Mouse (Mus musculus) heart, adult 11 months (tissue): ENCODE results near the gene Dip2b.
A peak's percentile ranks its signal among the peaks of the same experiment; 100 is the strongest.
"Not testable (repeated sequence)": the region's sequence is repeated elsewhere in the genome, so short reads cannot be mapped to it uniquely, and the experiment has no call there.

Experiments used
- DNase-seq: peaks from one replicate; pipeline ENCODE4 v3.0.0; 2022

Gene Dip2b

DNA sequence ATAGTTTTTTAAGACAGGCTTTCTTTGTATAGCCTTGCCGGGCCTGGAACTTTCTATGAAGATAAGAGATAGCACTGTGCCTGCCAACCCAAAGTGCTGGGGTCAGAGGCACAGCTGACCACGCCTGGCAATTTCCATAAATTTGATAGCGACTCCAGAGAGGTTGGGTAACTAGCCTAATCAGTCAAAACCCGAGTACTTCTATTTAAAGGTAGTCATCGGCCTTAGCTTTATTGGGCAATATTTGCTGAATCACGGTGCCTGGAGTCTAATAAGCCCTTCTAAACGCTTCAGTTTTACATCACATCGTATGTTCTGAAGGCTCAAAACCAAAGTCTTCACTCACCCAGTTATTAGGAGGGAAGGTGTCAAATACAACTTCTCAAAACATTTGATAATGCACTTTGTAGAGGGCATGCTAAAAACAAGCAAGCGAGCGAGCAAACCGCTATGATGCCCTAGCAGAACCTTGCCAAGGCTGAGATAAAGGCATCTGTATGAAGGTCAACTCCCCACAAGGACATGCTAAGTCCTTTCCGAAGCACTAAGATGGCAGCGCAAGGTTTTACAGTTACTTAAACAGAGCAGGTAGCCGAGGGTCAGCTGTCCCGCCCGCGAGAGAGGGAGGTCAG, 188.7 kb downstream of the Dip2b start:
- peak; percentile 97 for DNase-seq

DNA sequence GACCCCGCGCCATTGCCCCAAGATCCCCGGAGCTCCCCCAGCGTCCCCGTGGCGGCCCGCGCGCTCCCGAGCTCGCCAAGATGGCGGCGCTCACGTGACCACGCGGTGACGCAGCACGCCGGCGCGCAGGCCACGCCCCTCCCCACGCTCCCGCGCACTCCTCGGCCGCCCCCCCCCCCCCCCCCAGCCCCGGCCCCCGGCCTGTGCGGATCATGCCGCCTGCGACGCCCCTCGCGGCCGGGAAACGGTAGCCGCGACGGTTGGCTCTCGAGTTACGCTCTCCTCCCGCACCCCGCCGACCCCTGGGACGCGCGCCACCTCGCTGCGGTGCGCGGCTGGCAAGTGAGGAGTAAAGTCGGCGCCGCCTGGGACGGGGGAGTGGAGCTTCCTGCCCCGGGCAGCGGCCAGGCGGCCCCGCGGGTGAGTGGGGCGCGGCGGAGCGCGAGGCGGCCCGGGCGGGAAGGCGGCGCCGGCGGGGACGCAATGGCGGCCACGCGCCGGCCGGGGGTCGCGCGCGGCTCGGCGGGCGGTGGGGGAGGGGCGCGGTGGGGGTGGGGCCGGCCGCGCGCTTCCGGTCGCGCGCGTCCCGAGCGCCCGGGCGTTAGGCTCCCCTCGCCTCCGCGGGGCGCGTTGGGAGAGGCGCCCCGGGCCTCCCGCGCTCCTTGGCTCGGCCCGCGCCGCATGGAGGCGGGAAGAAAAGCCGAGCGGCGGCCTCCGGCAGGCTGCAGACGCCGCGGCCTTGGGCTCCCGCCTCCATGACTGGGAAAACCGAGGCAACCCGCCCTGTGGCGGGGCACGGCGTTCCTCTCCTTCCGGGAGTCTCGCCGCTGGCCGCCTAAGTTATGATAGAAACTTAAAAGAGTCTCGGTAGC, 189.4 kb downstream of the Dip2b start, which contains the start of gene Atf1:
Atf1 (plus strand) TSS at position 157 of the 872 bp plus-strand sequence.
- DNase-seq, result peak; percentile 99

- no peak for DNase-seq
Measured at GRCm38 (mm10) chr15:100228535-100229336, 190.3 kb downstream of the Dip2b start.

- DNase-seq, result no peak
Measured at GRCm38 (mm10) chr15:100230655-100231054, 192.2 kb downstream of the Dip2b start.

DNA sequence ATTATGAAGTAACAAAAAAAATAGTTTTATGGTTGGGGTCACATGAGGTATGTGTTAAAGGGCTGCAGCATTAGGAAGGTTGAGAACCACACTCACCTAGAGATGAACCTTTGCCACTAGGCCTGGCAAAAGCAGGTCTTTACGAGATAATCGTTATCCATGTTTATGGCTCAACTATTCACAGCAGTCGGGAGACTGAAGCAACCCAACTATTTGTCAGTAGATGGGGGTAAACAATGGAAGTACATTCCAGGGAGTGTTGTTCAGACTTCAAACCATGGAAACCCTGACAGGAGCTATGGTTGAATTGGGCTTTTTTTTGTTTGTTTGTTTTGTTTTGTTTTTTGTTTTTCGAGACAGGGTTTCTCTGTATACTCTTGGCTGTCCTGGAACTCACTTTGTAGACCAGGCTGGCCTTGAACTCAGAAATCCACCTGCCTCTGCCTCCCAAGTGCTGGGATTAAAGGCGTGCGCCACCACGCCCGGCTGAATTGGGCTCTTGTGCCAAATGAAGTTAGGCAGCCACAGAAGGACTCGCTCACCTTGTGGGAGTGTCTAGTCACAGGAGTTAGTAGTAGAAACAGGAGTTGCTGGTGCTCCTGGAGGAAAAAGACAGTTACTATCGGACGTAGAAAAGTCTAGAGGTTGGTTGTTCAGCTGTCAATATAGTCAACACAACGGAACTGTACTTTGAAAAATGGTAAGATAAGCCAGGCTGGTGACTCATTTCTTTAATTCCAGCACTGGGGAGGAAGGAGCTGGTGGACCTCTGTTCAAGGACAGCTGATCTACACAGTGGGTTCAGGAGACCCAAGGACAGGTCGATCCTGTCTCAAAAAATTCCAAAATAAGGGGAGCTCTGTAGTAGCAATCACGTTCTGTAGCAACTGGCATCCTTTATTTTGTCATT, 193.4 kb downstream of the Dip2b start:
- no peak for DNase-seq

DNA sequence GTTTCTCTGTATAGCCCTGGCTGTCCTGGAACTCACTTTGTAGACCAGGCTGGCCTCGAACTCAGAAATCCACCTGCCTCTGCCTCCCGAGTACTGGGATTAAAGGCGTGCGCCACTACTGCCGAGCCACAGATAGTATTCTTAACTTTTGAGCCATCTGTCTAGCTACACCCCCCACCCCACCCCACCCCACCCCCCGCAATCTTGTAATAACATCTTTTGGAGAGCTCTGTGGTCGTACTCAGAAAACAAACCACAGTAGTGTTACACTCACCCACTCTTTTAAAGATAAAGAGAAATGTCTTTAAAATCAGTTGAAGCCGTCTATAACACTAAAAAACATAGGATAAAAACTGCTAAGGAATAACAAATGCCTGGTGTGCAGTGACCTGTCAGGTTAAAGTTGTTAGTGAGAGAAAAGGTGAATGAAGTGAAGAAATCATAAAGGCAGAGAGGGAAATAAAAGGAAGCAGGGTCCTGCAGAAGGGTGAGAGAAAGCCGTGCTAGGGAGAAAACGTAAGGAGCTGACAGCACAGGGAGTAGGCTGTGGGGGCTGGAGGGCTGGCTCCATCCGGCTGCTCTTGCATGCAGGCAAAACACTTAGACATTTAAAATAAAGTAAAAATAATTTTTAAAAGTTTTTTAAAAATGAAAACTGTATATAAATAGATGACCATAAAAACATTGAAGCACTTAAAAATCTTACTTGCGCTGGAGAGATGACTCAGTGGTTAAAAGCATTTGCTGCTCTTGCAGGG, 196.9 kb downstream of the Dip2b start:
- DNase-seq, result no peak

DNA sequence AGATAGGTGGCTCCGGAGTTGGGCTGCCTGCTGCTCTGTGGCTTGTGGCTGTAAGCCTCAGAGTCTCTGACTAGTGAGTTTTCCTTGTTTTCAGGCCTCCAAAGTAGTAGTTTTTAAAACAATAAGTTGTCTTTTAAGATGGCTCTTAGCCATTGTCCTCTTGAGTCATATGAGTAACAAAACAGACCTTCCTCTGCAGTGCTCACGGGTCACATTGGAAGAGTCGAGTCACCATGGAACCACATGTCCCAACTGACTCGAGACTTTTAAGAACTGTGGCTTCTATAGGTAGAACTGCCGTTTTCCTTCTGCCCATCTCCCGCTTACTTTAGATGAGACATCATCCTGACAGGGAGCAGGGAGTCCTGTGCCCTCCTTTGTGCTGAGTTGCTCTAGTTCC, 198.5 kb downstream of the Dip2b start:
- no peak for DNase-seq

- DNase-seq, result no peak
Measured at GRCm38 (mm10) chr15:100241780-100242179, 203.3 kb downstream of the Dip2b start.

GRCm38 (mm10) chr15:100245951-100246350, 207.5 kb downstream of the Dip2b start:
- DNase-seq, result peak; percentile 78

- DNase-seq, result no peak
Measured at GRCm38 (mm10) chr15:100247296-100247695, 208.8 kb downstream of the Dip2b start.

DNA sequence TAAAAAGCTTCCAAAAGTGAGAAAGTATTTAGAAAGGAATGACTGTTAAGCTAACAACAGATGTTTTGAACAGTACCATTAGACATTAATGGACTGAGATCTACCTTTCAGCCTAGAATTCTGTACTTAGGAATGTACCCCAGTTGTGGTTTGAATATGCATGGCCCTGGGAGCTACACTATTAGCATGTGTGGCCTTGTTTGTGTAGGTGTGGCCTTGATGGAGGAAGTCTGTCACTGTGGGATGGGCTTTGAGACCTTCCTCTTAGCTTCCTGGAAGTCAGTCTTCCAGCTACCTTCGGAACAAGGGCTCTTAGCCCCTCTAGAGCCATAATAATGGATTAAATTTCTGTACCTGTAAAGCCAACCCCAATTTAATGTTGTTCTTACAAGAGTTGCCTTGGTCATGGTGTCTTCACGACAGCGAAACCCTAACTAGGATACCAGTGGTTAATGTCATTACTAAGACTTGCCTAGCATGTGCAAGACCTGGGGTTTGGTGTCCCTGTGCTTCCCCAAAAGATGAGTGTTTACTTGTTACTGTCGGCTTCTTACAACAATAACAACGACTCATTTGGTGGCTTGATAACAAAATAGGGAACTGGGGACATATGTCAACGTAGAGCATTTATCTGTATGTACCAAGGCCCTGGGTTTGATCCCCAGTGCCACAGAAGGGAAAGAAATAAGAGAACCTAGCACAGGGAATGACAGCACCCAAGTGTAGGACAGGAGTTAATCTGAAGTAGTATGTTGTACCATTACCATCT, 210.4 kb downstream of the Dip2b start:
- peak; percentile 45 for DNase-seq

DNA sequence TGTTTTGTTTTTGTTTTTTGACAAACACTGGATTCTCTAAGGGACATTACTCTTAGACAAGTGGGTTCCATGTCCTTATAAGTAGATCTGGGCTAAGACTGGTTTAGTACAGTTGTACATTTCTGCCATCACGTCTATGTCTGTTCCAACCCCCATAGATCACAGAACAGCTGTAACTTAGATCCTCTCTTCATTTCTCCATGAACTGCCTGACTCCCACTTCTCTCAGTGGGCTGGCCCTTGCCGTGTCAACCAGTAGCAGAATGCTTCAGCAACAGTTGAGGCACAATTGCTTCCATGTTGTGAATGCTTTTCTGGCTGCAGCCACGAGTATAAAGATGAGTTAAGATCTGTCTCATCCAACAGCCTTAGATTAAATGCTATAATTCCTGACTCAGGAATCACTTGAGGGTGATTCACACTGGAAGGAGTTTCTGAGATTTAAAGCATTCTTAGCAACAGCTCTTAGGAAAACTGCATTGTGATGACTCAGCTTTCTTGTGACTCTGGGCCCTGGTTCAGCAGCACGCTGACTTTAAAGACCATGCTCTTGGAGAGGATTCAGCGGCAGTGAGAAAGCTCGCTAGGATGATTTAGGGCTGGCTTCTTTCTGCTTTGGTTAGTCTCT, 212.8 kb downstream of the Dip2b start:
- peak; percentile 41 for DNase-seq

- peak; percentile 25 for DNase-seq
Measured at GRCm38 (mm10) chr15:100256386-100256785, 217.9 kb downstream of the Dip2b start.

DNA sequence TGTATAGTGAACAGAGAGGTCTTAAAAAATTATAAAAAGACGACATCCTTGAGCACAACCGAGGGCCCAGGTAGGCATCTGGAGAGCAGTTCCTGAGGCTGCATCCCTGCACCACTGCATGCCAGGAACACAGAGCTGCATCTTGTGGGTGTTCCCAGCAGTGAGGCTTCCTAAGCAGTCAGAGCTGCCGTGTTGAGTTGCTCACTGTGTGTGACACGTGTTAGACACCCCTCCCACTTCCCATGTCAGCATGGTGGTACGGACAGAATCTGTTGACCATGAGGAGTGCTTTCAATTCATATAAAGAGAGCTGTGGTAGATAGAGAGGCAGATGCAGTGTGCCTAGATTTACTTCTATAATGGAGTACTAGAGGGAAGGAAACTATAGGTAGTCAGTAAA, 218.8 kb downstream of the Dip2b start:
- DNase-seq, result peak; percentile 74

DNA sequence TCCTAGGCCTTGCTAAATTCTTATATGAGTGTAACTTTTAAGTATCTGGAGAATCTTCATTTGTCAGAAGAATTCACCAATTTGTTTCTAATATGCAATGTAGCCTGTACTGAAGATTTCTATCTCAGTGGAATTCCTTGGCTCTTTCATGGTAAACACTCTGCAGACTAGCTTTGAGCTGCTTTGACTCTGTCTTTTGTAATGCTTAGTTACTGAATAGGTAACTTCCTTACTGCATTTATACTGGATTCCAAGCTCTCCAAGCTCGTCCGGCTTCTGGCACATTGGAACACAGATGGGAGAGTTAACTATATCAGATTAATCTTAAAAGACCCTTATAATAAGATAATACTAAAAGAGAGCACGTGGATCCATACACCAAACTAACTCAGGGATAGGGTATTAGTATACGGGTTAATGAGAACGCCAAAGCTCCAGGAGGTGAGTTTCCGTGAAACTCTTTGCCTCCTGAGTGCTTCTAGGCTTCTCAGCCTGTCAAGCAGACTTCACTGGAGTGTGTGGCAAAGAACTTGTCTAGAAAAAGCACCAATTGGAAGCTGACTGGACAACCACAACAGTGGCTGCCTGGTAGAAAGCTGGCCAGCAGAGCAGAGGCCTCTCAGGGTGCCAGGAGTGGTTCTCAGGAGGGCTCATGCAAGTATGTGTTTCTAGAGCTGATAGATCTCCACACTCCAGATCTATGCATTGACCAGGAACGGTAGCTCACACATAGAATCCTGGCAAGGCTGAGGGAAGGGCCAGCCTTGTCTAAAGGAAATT, 220.4 kb downstream of the Dip2b start:
- peak; percentile 75 for DNase-seq

DNA sequence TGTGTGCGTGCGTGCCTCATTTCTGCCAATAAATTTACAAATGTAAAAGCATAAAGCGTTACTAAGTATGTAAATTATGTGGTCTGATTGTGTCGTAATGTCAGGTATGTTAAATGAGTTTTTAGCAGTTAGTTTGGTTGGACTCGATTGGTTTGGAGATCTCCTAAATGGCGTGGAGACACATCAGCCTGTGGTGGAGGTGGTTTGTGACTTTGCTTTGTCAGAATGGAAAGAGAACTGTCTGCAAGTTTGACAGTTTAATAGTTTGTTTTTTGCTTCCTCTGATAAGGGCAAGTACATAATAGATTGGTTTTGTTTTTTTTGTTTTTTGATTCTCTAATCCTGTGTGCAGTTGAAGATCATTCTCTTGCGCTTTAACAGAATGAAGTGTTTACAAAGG, 221.9 kb downstream of the Dip2b start:
- DNase-seq, result not testable (repeated sequence)

DNA sequence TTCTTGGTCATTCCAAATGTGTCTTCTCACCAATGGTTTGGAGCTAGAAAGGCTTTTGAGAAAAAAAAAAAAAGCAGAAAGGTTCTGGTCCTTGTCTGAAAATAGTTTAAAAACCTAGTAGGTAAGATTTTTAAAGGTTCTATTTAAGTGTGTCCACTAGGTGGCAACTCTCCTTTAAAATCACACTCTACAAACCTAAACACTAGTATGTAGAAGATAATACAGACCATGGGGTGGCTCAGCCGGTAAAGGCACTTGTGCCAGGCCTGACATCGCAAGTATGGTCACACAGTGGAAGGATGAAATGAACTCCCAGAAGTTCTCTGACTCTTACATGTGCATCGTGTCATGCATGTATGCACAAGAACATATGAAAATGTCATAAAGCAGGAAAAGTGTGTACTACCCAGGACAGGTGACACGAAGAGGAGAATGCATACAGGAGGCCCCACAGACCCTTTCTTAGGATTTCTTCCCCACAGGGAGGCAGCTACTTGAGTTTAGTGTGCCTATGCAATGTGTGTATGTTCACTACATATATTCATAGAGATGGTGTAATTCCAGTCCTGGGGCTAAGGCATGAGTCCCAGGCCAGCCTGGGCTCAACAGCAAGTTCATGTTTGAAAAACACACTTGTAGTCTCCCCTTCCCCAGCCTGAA, 224.9 kb downstream of the Dip2b start:
- DNase-seq, result peak; percentile 68

- peak; percentile 81 for DNase-seq
Measured at GRCm38 (mm10) chr15:100265586-100266325, 227.3 kb downstream of the Dip2b start.
